Mouse (Mus musculus) midbrain, postnatal 0 days (tissue): ENCODE measurements around the gene Selenov. TPM values are rescaled to one million over a fixed set of nuclear protein-coding genes. Genes with fewer than 3 reads are reported as not detected.

Experiments used
- ATAC-seq: fragments of 200-750 bp; cut with Nextera tagmentation; 2 replicates; pipeline ENCODE4 v1.8.0; 2017; ENCODE audit warnings: moderate number of reproducible peaks, mild to moderate bottlenecking, moderate TSS enrichment, moderate library complexity; ENCODE audit not compliant: low FRiP score
- DNase-seq: peaks from one replicate; pipeline ENCODE4 v3.0.0-alpha.2; 2015; ENCODE audit warnings: low spot score
- H3K27ac ChIP-seq: fragments of 300-500 bp; sonication (generic); 2 replicates; pipeline ENCODE4 v1.5.1; 2014; ENCODE audit warnings: low read depth, mild to moderate bottlenecking, low read length, mixed read lengths
- H3K27me3 ChIP-seq: fragments of 300-500 bp; sonication (generic); 2 replicates; pipeline ENCODE4 v1.6.1; 2014; ENCODE audit warnings: low read length, control low read depth, mixed read lengths; ENCODE audit not compliant: insufficient read depth
- H3K36me3 ChIP-seq: fragments of 300-500 bp; sonication (generic); 2 replicates; pipeline ENCODE4 v1.6.1; 2014; ENCODE audit warnings: low read length, control low read depth, mixed read lengths; ENCODE audit not compliant: insufficient read depth
- H3K4me1 ChIP-seq: fragments of 300-500 bp; sonication (generic); 2 replicates; pipeline ENCODE4 v1.6.1; 2014; ENCODE audit warnings: mild to moderate bottlenecking, control low read depth, antibody characterized with exemption, low read length, mixed read lengths; ENCODE audit not compliant: insufficient read depth
- H3K4me2 ChIP-seq: fragments of 300-500 bp; sonication (generic); 2 replicates; pipeline ENCODE4 v1.6.1; 2014; ENCODE audit warnings: low read depth, mild to moderate bottlenecking, low read length, mixed read lengths; ENCODE audit not compliant: poor library complexity, severe bottlenecking
- H3K4me3 ChIP-seq: fragments of 300-500 bp; sonication (generic); 2 replicates; pipeline ENCODE4 v1.5.1; 2014; ENCODE audit warnings: low read depth, mild to moderate bottlenecking, low read length, moderate library complexity
- H3K9ac ChIP-seq: fragments of 300-500 bp; sonication (generic); replicated peaks from 2 replicates; pipeline ENCODE4 v1.6.1; 2014; ENCODE audit warnings: mild to moderate bottlenecking, low read length, moderate library complexity, mixed read lengths; ENCODE audit not compliant: poor library complexity, severe bottlenecking
- H3K9me3 ChIP-seq: fragments of 300-500 bp; sonication (generic); 2 replicates; pipeline ENCODE4 v1.6.1; 2016; ENCODE audit warnings: low read length, control low read depth
- CTCF ChIP-seq: IDR thresholded peaks from 2 replicates; pipeline ENCODE4 v1.5.1; 2016; ENCODE audit warnings: antibody characterized with exemption, mild to moderate bottlenecking
- WGBS: fragments of 180-500 bp; shearing (Covaris S2); extraction: QIAGEN DNeasy Blood & Tissue Kit; methylation state at CpG from one replicate; pipeline ENCODE4 v1.1.7; 2014; 5-methylcytosine and 5-hydroxymethylcytosine counted together
- polyA plus RNA-seq: library from polyadenylated mRNA; unstranded; fragments of >200 nt; fragmentation: Nextera tagmentation; extraction: Ambion mirVana; gene quantifications from 2 replicates; pipeline ENCODE4 v1.2.1, GENCODE M21; 2015
- total RNA-seq: library from RNA; depleted of rRNA; stranded (reverse); fragments of >200 nt; gene quantifications from 2 replicates; pipeline ENCODE4 v1.2.3, GENCODE M21; 2014

Selenov gene
- total and polyA plus RNA-seq, 2 experiments from 2014 or later = 1.3 to 3.5 TPM

DNA sequence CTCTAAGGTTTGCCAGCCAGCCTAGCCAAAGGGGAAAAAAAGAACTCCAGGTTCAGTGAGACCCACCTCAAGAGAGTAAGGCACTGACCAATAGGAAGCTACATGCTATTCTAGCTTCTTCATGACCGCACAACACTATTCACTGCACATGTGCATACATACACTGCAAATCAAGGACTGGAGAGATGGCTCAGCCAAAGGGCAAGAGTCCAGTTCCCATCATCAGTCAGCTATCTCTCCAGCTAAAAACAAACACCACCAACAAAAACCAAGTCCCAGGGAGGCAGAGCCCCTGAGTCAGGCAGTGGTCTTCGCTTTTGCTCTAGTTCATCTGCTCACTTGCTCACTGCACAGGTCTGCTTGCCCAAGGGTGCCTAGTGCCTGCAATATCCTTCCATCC, 37.3 kb upstream of the Selenov start:
- TF ChIP-seq CTCF = no peak
- 98% methylated on average over 2 of the region's 2 CpGs for WGBS
- Histone ChIP-seq H3K4me1 (no peaks in the 10 kb centered on the region), H3K27ac (no peak overlapping the region), H3K9ac (no peak overlapping the region), H3K36me3 (peaks cover 64% of the 10 kb centered on the region), H3K4me2 (no peak overlapping the region), H3K4me3 (no peak overlapping the region), H3K27me3 (no peaks in the 10 kb centered on the region), H3K9me3 (no peaks in the 10 kb centered on the region)
- no peak for ATAC-seq
- DNase-seq = no peak

GRCm38 (mm10) chr7:28326457-28326856, 35.5 kb upstream of the Selenov start:
- 79% methylated on average over 4 of the region's 4 CpGs for WGBS
- peak; percentile 35; the same call in 1 of the 2 replicates for TF ChIP-seq CTCF
- Histone ChIP-seq H3K9ac (no peak overlapping the region), H3K9me3 (no peaks in the 10 kb centered on the region), H3K27me3 (no peaks in the 10 kb centered on the region), H3K36me3 (peaks cover 82% of the 10 kb centered on the region), H3K27ac (no peak overlapping the region), H3K4me3 (no peak overlapping the region), H3K4me1 (no peaks in the 10 kb centered on the region), H3K4me2 (no peak overlapping the region)
- DNase-seq (no peak), ATAC-seq (no peak)

- Histone ChIP-seq H3K9ac (no peak overlapping the region), H3K36me3 (peaks cover 76% of the 10 kb centered on the region), H3K27me3 (no peaks in the 10 kb centered on the region), H3K27ac (no peak overlapping the region), H3K4me1 (no peaks in the 10 kb centered on the region), H3K4me3 (no peak overlapping the region), H3K4me2 (no peak overlapping the region), H3K9me3 (no peaks in the 10 kb centered on the region)
- no peak for ATAC-seq
- DNase-seq = no peak
- TF ChIP-seq CTCF = no peak
- 96% methylated on average over 8 of the region's 8 CpGs for WGBS
These were observed 34.3 kb upstream of the Selenov start for GRCm38 (mm10) chr7:28325293-28325692.

GRCm38 (mm10) chr7:28321974-28322720, 31.2 kb upstream of the Selenov start:
- H3K4me3 ChIP-seq = no peak overlapping the region
- H3K4me2 ChIP-seq = no peak overlapping the region
- WGBS = 95% methylated on average over 15 of the region's 15 CpGs
- no peak overlapping the region for H3K27ac ChIP-seq
- TF ChIP-seq CTCF = no peak
- H3K27me3 ChIP-seq = no peaks in the 10 kb centered on the region
- peaks cover 78% of the 10 kb centered on the region for H3K36me3 ChIP-seq
- H3K4me1 ChIP-seq = no peaks in the 10 kb centered on the region
- H3K9ac ChIP-seq = no peak overlapping the region
- no peak for DNase-seq
- H3K9me3 ChIP-seq = no peaks in the 10 kb centered on the region
- ATAC-seq = no peak

DNA sequence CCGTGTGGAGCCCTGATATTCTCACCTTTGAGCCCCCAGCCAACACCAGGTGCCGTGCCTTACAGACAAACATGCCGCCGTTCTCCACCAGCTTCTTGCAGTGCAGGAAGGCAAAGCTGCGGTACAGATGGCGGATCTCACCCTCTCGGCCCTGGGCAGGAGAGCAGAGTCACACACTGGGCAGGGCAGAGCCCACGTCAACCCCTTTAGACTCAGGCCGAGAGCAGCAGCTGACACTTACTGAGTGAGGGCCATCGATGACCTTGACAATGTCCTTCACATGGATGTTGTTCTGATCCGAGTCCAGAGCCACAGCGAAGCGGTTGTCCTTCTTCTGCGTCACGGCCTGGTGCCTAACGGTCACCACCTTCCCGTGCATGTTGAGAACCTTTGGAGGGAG, 27.7 kb upstream of the Selenov start:
- Histone ChIP-seq H3K9ac (no peak overlapping the region), H3K4me3 (no peak overlapping the region), H3K4me2 (no peak overlapping the region), H3K4me1 (no peaks in the 10 kb centered on the region), H3K9me3 (no peaks in the 10 kb centered on the region), H3K27me3 (no peaks in the 10 kb centered on the region), H3K27ac (no peak overlapping the region), H3K36me3 (peaks cover 84% of the 10 kb centered on the region)
- TF ChIP-seq CTCF = no peak
- DNase-seq (no peak), ATAC-seq (no peak)
- 94% methylated on average over 17 of the region's 17 CpGs for WGBS

DNA sequence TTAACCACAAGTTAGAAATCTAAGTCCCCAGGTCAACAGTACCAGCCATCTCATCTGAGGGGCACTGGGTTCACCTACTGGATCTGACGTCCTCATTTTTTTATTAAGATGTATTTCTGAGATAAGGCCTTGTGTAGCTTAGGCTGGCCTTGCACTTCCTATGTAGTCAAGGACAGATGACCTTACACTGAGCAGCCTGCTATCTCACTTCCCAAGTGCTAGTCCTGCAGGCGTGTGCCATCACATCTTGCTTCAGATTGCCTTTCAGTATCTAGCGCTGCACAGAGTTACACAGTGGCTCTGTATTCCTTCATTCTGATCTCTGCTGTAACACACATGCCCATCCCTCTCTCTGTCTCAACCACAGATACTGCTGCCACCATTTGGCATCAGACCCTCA, 27.1 kb upstream of the Selenov start:
- no peaks in the 10 kb centered on the region for H3K27me3 ChIP-seq
- TF ChIP-seq CTCF = no peak

More for the DNA sequence above, 27.1 kb upstream of the Selenov start:
- no peak for DNase-seq
- WGBS = 86% methylated on average over 3 of the region's 3 CpGs
- Histone ChIP-seq H3K27ac (no peak overlapping the region), H3K4me2 (no peak overlapping the region), H3K9me3 (no peaks in the 10 kb centered on the region), H3K4me1 (no peaks in the 10 kb centered on the region), H3K4me3 (no peak overlapping the region), H3K9ac (no peak overlapping the region), H3K36me3 (peaks cover 77% of the 10 kb centered on the region)
- no peak for ATAC-seq
